Mouse (Mus musculus) kidney, embryonic 14.5 days (tissue): ENCODE measurements around the gene Ddit4. TPM values are rescaled to one million over a fixed set of nuclear protein-coding genes. Genes with fewer than 3 reads are reported as not detected.
A peak's percentile ranks its signal among the peaks of the same experiment; 100 is the strongest.
"Not testable (repeated sequence)": the region's sequence is repeated elsewhere in the genome, so short reads cannot be mapped to it uniquely, and the experiment has no call there.

Source experiments
- ATAC-seq: fragments of 200-750 bp; cut with Nextera tagmentation; 2 replicates; pipeline ENCODE4 v1.8.0; 2017; ENCODE audit warnings: moderate number of reproducible peaks, mild to moderate bottlenecking, moderate TSS enrichment, moderate library complexity; ENCODE audit not compliant: low FRiP score, low TSS enrichment
- H3K27ac ChIP-seq: fragments of 300-500 bp; sonication (generic); 2 replicates; pipeline ENCODE4 v1.5.1; 2014; ENCODE audit warnings: low read depth, mild to moderate bottlenecking, low read length, moderate library complexity, mixed read lengths
- H3K27me3 ChIP-seq: fragments of 300-500 bp; sonication (generic); 2 replicates; pipeline ENCODE4 v1.6.1; 2014; ENCODE audit warnings: mild to moderate bottlenecking, low read length; ENCODE audit not compliant: control insufficient read depth, insufficient read depth
- H3K36me3 ChIP-seq: fragments of 300-500 bp; sonication (generic); 2 replicates; pipeline ENCODE4 v1.6.1; 2014; ENCODE audit warnings: low read length, mixed read lengths; ENCODE audit not compliant: control insufficient read depth, insufficient read depth
- H3K4me1 ChIP-seq: fragments of 300-500 bp; sonication (generic); 2 replicates; pipeline ENCODE4 v1.6.1; 2014; ENCODE audit warnings: low read length, mixed read lengths; ENCODE audit not compliant: control insufficient read depth, insufficient read depth
- H3K4me2 ChIP-seq: fragments of 300-500 bp; sonication (generic); replicated peaks from 2 replicates; pipeline ENCODE4 v1.6.1; 2014; ENCODE audit warnings: low read depth, mild to moderate bottlenecking, low read length
- H3K4me3 ChIP-seq: fragments of 300-500 bp; sonication (generic); 2 replicates; pipeline ENCODE4 v1.5.1; 2014; ENCODE audit warnings: mild to moderate bottlenecking, low read length
- H3K9ac ChIP-seq: fragments of 300-500 bp; sonication (generic); 2 replicates; pipeline ENCODE4 v1.6.1; 2014; ENCODE audit warnings: low read depth, mild to moderate bottlenecking, low read length, moderate library complexity
- H3K9me3 ChIP-seq: fragments of 300-500 bp; sonication (generic); 2 replicates; pipeline ENCODE4 v1.6.1; 2016; ENCODE audit warnings: low read length; ENCODE audit not compliant: control insufficient read depth
- WGBS: fragments of 180-500 bp; shearing (Covaris S2); extraction: QIAGEN DNeasy Blood & Tissue Kit; methylation state at CpG from one replicate; pipeline ENCODE4 v1.1.7; 2014; 5-methylcytosine and 5-hydroxymethylcytosine counted together
- polyA plus RNA-seq: library from polyadenylated mRNA; unstranded; fragments of >200 nt; fragmentation: Nextera tagmentation; extraction: Ambion mirVana; gene quantifications from 2 replicates; pipeline ENCODE4 v1.2.1, GENCODE M21; 2014

Ddit4 gene
- polyA plus RNA-seq, result 1.8 and 2.9 TPM in 2 replicates

DNA sequence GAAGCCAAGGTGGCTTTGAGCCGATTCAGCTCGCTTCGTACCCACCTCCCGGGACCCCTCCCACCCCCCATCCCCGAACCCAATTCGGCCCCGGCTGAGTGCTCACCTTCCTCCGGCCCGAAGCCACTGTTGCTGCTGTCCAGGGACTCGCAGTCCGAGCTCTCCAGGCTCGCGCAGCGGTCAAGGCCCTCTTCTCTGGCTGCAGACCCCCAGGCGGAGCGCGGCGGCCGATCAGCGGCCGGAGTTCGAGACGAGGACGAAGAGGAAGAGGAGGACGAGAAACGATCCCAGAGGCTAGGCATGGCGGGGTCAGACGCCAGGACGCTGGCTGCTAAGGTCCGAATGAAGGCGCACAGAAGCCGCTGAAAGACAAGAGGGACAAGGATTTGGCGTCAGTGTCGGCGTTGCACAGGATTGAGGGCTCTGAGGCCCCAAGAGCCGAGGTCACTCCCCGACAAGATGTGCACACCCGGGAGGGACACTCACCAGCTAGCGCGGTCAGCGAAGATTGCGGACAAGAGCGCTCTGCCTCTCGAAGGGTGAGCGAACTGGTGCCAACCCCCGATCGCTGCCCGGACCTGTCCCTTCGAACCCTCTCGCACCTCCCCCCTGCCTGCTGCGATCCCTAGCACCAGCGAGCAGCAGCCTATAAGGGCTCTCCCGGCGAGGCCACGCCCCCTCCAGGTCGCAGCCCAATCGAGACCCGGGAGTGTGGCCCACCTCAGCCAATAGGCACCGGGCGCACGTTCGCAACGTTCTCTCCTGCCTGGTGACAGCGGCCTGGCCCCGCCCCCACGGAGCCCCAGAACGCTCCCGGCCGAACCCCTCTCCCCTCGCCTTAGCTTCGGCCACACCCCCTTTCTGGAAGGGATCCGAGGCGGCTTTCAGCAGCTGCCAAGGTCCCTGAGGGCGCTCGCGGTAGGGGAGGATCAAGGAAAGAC lies at the start of gene Ddit4:
TSS of gene Ddit4 (minus strand) at position 624 of the 941 bp plus-strand sequence.
- Histone ChIP-seq H3K4me2 (peak within 1 kb of the TSS; percentile 94), H3K27me3 (no peaks in the 10 kb centered on the region), H3K9me3 (no peaks in the 10 kb centered on the region), H3K36me3 (no peaks in the 10 kb centered on the region), H3K4me1 (peaks cover 24% of the 10 kb centered on the region), H3K9ac (peak within 1 kb of the TSS; percentile 90), H3K4me3 (peak within 1 kb of the TSS; percentile 73), H3K27ac (peak within 1 kb of the TSS; percentile 93)
- peak; percentile 98 for ATAC-seq
- under 1% methylated on average over 76 of the region's 76 CpGs for WGBS

DNA sequence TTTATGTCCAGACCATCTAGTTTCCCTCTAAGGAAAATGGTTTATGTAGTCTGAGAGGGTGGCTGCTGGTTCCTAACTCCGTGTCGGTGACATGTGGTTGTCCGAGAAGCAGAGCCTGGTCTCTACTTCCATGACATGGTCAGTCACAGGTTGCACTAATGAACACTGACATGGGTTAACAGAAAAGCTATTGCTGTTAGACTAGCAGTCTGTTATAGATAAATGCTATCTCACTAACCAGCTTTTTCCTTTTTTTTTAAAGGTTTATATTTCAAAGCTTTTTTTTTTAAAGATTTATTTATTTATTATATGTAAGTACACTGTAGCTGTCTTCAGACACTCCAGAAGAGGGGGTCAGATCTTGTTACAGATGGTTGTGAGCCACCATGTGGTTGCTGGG lies 47.4 kb upstream of the Ddit4 start:
- WGBS, result 95% methylated on average over 3 of the region's 3 CpGs
- peaks cover 7% of the 10 kb centered on the region; the same call in 1 of the 2 replicates for H3K4me1 ChIP-seq
- ATAC-seq, result no peak

DNA sequence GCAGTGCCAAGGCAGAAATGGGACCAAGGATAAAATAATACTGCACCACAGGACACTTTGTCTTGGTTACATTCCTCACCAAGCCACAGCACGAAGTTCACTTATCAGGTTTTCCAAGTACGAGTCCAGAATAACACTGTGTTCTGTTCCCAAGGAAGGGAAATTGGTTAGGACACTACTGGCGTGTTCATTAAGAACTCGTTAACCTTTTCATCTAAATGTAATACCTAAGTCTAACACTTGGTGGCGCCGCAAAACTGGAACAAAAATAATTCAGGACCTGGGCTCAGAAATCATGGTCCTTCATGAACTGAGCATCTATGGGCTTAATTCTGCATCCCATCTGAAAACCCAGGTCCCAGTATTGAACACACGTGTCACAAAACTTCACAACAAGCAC lies 46.0 kb upstream of the Ddit4 start:
- no peak overlapping the region for H3K27ac ChIP-seq
- no peak overlapping the region for H3K9ac ChIP-seq
- no peak for ATAC-seq
- H3K27me3 ChIP-seq, result no peaks in the 10 kb centered on the region
- peaks cover 33% of the 10 kb centered on the region; the same call in 1 of the 2 replicates for H3K36me3 ChIP-seq
- peaks cover 4% of the 10 kb centered on the region; the same call in 1 of the 2 replicates for H3K4me1 ChIP-seq
- H3K9me3 ChIP-seq, result no peaks in the 10 kb centered on the region
- H3K4me3 ChIP-seq, result no peak overlapping the region
- no peak overlapping the region for H3K4me2 ChIP-seq
- WGBS, result 28% methylated on average over 7 of the region's 7 CpGs

More for the DNA sequence above, 47.4 kb upstream of the Ddit4 start:
- H3K27me3 ChIP-seq, result no peaks in the 10 kb centered on the region
- no peaks in the 10 kb centered on the region for H3K9me3 ChIP-seq
- no peak overlapping the region for H3K4me3 ChIP-seq
- no peak overlapping the region for H3K9ac ChIP-seq
- H3K36me3 ChIP-seq, result peaks cover 30% of the 10 kb centered on the region; the same call in 1 of the 2 replicates
- H3K27ac ChIP-seq, result no peak overlapping the region
- no peak overlapping the region for H3K4me2 ChIP-seq

DNA sequence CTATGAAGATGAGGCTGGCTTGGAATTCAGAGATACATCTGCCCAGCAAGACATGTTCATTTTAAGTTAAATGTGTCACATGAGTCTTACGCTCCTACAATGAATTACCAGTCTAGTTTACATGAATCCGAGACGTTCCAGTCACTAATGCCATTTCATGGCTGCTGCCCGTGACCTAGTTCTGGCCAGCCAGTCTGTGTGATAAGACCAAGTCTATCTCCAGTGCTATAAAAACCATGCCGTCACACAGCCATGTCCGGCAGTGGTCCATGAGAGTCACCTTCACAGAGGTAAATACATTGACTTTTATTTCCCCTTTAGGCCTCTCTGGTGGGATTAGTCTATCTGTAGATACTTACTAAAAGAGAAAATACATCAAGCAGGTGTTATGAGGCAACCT lies 44.3 kb upstream of the Ddit4 start:
- 91% methylated on average over 6 of the region's 6 CpGs for WGBS
- no peaks in the 10 kb centered on the region for H3K27me3 ChIP-seq

DNA sequence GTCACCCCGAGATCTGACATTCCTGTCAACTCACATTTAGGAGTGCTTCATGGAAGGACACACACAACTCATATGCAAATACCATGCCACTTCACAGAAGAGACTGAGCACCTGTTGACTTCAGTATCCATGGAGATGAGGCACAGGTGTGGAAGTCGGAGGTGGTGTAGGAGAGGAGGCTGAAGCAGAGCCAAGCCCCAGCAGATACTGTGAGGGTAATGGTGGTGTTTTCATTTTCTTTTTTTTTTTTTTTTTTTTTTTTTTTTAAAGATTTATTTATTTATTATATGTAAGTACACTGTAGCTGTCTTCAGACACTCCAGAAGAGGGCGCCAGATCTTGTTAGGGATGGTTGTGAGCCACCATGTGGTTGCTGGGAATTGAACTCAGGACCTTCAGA lies 42.2 kb upstream of the Ddit4 start:
- not testable (repeated sequence) for H3K4me1 ChIP-seq, H3K9ac ChIP-seq, ATAC-seq, H3K27ac ChIP-seq, H3K4me2 ChIP-seq, H3K27me3 ChIP-seq, H3K9me3 ChIP-seq, H3K4me3 ChIP-seq
- H3K36me3 ChIP-seq, result peaks cover 45% of the 10 kb centered on the region
- 89% methylated on average over 2 of the region's 3 CpGs for WGBS

More for the DNA sequence above, 44.3 kb upstream of the Ddit4 start:
- H3K27ac ChIP-seq, result no peak overlapping the region
- H3K4me2 ChIP-seq, result no peak overlapping the region
- no peak for ATAC-seq
- peaks cover 26% of the 10 kb centered on the region for H3K36me3 ChIP-seq
- no peaks in the 10 kb centered on the region for H3K9me3 ChIP-seq
- H3K9ac ChIP-seq, result no peak overlapping the region
- no peak overlapping the region for H3K4me3 ChIP-seq
- H3K4me1 ChIP-seq, result peaks cover 5% of the 10 kb centered on the region; the same call in 1 of the 2 replicates

DNA sequence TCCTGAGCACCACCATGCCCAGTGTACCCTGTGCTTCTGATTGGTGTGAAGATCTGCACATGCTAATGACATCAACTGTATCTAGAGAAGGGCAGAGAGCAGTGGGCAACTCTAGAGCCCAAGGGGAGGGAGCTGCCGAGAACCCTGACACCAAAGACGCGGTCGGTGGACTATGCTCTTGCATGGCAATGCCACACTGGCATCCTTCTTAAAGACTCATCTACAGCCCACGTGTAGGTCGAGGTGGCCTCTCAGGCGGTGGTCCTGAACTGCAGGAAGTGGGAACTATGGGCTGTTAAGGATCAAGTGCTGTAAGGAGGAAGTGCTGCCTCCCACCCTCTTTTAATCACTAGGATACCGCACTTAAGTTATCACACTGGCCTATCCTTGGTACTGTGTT lies 40.4 kb upstream of the Ddit4 start:
- WGBS, result 57% methylated on average over 8 of the region's 8 CpGs

DNA sequence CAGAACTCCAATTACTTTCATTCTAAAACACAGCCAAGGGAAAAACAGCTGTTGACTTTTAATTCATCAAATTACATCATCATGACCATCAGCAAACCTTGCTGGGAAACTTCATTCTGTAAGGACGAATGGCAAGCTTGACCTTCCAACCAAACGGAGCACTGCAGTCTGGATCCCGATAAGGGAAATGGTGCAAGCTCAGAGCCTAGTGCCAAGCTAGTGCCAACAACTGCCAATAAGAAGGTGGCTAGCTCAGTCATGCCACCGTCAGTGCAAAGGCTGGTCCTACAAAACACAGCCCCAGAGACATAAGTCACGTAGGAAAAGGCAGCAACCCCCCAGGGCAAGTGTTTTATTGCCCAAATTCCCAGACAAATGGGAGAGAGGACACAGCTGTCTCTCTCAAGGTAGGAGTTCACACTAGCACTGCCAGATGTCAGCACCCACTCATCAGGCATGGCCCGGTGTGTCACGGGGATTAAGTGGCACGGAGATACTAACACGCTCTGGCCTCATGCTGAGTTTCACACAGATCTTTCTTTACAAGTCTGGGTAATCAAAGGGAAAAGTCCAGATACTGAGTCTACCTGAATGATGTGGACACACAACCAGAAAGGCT lies 39.7 kb upstream of the Ddit4 start:
- peaks cover 5% of the 10 kb centered on the region; the same call in 1 of the 2 replicates for H3K4me1 ChIP-seq
- H3K9ac ChIP-seq, result no peak overlapping the region
- H3K36me3 ChIP-seq, result peaks cover 65% of the 10 kb centered on the region
- no peak overlapping the region for H3K4me2 ChIP-seq
- no peak overlapping the region for H3K4me3 ChIP-seq
- no peak for ATAC-seq
- no peaks in the 10 kb centered on the region for H3K27me3 ChIP-seq
- WGBS, result 34% methylated on average over 9 of the region's 9 CpGs
- no peaks in the 10 kb centered on the region for H3K9me3 ChIP-seq
- no peak overlapping the region for H3K27ac ChIP-seq

More for the DNA sequence above, 40.4 kb upstream of the Ddit4 start:
- no peak overlapping the region for H3K4me2 ChIP-seq
- H3K27ac ChIP-seq, result no peak overlapping the region
- H3K36me3 ChIP-seq, result peaks cover 63% of the 10 kb centered on the region
- H3K9ac ChIP-seq, result no peak overlapping the region
- peaks cover 5% of the 10 kb centered on the region; the same call in 1 of the 2 replicates for H3K4me1 ChIP-seq
- no peaks in the 10 kb centered on the region for H3K9me3 ChIP-seq
- H3K4me3 ChIP-seq, result no peak overlapping the region
- no peaks in the 10 kb centered on the region for H3K27me3 ChIP-seq
- ATAC-seq, result no peak

DNA sequence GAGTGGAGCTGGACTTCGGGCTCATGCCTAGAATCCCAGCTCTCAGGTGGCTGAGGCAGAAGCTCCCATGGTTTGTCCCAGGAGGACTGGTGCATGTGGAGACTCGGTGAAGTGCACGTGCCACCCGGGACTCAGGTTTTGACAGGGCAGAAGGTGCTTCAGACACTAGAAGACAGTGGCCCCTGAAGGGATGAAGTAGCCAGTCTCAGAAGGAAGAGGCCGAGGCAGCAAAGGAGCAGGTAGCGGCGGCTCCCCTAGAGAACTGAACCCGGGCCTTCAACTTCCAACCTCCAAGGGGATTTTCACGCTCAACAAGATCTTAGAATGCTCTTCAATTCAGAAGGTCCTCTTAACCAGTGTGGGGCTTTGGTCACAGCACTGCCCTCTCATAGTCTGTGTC lies 38.8 kb upstream of the Ddit4 start:
- Histone ChIP-seq H3K9ac (no peak overlapping the region), H3K36me3 (peaks cover 62% of the 10 kb centered on the region), H3K4me1 (peaks cover 5% of the 10 kb centered on the region; the same call in 1 of the 2 replicates), H3K27ac (no peak overlapping the region), H3K9me3 (no peaks in the 10 kb centered on the region), H3K4me2 (no peak overlapping the region), H3K4me3 (no peak overlapping the region), H3K27me3 (no peaks in the 10 kb centered on the region)
- whole genome bisulfite sequencing, result 92% methylated on average over 9 of the region's 9 CpGs
- ATAC-seq, result no peak

DNA sequence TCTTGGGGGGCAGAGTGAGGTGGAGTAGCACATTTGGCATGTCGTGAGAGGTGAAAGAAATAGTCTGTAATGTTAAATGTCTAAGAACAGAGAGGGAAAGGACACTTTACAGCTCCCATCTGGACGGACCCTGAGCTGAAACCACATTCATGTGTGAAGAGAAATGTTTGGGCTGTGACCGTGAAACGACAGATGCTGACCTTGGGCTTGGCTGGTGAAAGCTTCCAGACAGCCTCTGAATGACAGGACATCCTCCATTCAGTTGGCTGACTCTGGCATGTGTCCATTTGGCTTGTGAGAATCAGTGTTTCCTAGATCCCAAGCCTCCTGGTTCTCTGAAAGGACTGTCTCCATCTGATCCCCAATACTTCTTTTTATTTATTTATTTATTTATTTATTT lies 36.4 kb upstream of the Ddit4 start:
- no peaks in the 10 kb centered on the region for H3K27me3 ChIP-seq
- no peak overlapping the region for H3K9ac ChIP-seq
- ATAC-seq, result no peak
- peaks cover 54% of the 10 kb centered on the region for H3K36me3 ChIP-seq
- H3K9me3 ChIP-seq, result no peaks in the 10 kb centered on the region
- no peak overlapping the region for H3K4me2 ChIP-seq
- H3K4me3 ChIP-seq, result no peak overlapping the region
- H3K27ac ChIP-seq, result no peak overlapping the region
- H3K4me1 ChIP-seq, result peaks cover 5% of the 10 kb centered on the region; the same call in 1 of the 2 replicates
- 87% methylated on average over 4 of the region's 4 CpGs for WGBS
